Mouse (Mus musculus): ENCODE results near the gene Irf5. TPM values are rescaled to one million over a fixed set of nuclear protein-coding genes. Genes with fewer than 3 reads are reported as not detected.

Irf5 gene
- polyA plus RNA-seq, 1 experiment from 2014 or later: 2.7 TPM

- H3K9ac ChIP-seq (replicated peaks): no peak overlapping the region
- H3K4me2 ChIP-seq (replicated peaks): no peak overlapping the region
- peaks cover 70% of the 10 kb centered on the region for H3K27me3 ChIP-seq
- ATAC-seq (ENCODE audit: low FRiP score, low read depth): no peak
- H3K36me3 ChIP-seq: no peaks in the 10 kb centered on the region
- H3K4me3 ChIP-seq: no peak overlapping the region
- H3K9me3 ChIP-seq: peaks cover 3% of the 10 kb centered on the region; the same call in 1 of the 2 replicates
- H3K4me1 ChIP-seq: peaks cover 21% of the 10 kb centered on the region
- H3K27ac ChIP-seq (replicated peaks): no peak overlapping the region
- 36% methylated on average over 13 of the region's 13 CpGs for WGBS
Measured at GRCm38 (mm10) chr6:29528561-29529443, 2.4 kb downstream of the Irf5 start.

DNA sequence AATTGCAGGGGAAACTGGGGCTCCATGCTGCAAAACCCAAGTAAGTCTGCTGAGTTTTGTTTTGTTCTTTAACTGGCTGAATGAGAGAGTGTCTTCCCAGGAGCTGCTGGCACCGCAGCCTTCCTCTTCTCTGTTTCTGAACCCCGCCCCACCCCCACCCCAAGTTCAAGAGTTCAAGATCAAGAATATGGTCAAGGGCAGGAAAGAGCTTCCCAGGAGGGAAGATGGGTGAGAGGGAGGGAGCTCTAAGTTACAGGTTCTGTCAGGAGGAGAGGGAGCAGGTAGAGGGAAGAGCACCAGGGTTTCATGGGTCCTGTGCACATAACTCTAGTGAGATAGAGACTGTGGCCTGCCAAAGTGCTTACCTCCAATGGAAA lies 3.0 kb downstream of the Irf5 start:
- H3K9me3 ChIP-seq: peaks cover 3% of the 10 kb centered on the region; the same call in 1 of the 2 replicates
- H3K36me3 ChIP-seq: no peaks in the 10 kb centered on the region
- H3K4me3 ChIP-seq: no peak overlapping the region
- WGBS: 45% methylated on average over 2 of the region's 2 CpGs
- H3K27ac ChIP-seq (replicated peaks): no peak overlapping the region
- peaks cover 64% of the 10 kb centered on the region for H3K27me3 ChIP-seq
- H3K9ac ChIP-seq (replicated peaks): no peak overlapping the region
- peaks cover 21% of the 10 kb centered on the region for H3K4me1 ChIP-seq
- no peak overlapping the region for H3K4me2 ChIP-seq (replicated peaks)
- no peak for ATAC-seq (ENCODE audit: low FRiP score, low read depth)

DNA sequence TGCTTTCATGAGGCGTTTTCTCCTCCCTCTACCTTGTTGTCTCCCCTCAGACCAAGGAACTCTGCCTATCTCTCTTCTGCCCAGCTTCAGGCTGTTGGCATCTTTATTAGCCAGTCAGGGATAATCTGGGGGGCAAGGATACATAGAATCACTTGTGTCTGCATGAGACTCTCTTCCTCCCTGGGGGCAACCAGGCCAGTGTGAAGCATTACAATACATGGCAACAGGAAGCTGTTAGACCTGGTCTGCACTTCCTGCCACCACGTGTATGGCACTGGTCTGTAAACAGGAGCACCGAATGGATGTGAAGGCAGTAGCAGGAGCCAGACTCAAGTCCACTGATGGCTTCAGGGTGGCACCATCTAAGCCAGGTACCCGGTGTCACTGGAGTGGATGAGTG lies 3.6 kb downstream of the Irf5 start:
- WGBS: 65% methylated on average over 4 of the region's 4 CpGs
- Histone ChIP-seq H3K27me3 (peaks cover 63% of the 10 kb centered on the region), H3K36me3 (no peaks in the 10 kb centered on the region), H3K9ac (replicated peaks) (no peak overlapping the region), H3K4me1 (peaks cover 21% of the 10 kb centered on the region), H3K4me2 (replicated peaks) (no peak overlapping the region), H3K9me3 (peaks cover 3% of the 10 kb centered on the region; the same call in 1 of the 2 replicates), H3K4me3 (no peak overlapping the region), H3K27ac (replicated peaks) (no peak overlapping the region)
- ATAC-seq (ENCODE audit: low FRiP score, low read depth): no peak

DNA sequence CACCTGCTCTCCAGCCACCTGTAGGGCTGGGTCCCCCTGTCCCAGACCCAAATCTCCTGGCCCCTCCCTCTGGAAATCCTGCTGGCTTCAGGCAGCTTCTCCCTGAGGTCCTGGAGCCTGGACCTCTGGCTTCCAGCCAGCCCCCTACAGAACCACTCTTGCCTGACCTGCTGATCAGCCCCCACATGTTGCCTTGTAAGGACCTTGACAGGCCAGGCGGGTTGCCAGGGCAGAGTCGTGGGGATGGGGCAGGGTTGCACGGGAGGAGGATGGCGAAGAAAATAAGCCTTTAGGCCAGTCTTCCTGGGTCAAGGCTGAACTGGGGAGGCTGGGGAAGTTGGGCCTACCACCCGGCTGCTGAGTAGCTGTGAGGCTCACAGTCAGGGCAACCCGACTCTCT lies 8.9 kb downstream of the Irf5 start:
- Histone ChIP-seq H3K27me3 (peaks cover 12% of the 10 kb centered on the region), H3K27ac (replicated peaks) (no peak overlapping the region), H3K36me3 (peaks cover 17% of the 10 kb centered on the region), H3K4me1 (no peaks in the 10 kb centered on the region), H3K9me3 (no peaks in the 10 kb centered on the region), H3K4me2 (replicated peaks) (no peak overlapping the region), H3K4me3 (no peak overlapping the region), H3K9ac (replicated peaks) (no peak overlapping the region)
- no peak for ATAC-seq (ENCODE audit: low FRiP score, low read depth)
- WGBS: 85% methylated on average over 6 of the region's 6 CpGs

- peaks cover 28% of the 10 kb centered on the region for H3K36me3 ChIP-seq
- H3K4me3 ChIP-seq: no peak overlapping the region
- WGBS: 75% methylated on average over 4 of the region's 4 CpGs
- H3K9me3 ChIP-seq: no peaks in the 10 kb centered on the region
- no peak for ATAC-seq (ENCODE audit: low FRiP score, low read depth)
- no peaks in the 10 kb centered on the region for H3K27me3 ChIP-seq
- no peak overlapping the region for H3K4me2 ChIP-seq (replicated peaks)
- no peaks in the 10 kb centered on the region for H3K4me1 ChIP-seq
- H3K9ac ChIP-seq (replicated peaks): no peak overlapping the region
- no peak overlapping the region for H3K27ac ChIP-seq (replicated peaks)
Measured at GRCm38 (mm10) chr6:29536651-29537193, 10.3 kb downstream of the Irf5 start.

GRCm38 (mm10) chr6:29537221-29537620 lies 10.8 kb downstream of the Irf5 start:
- WGBS: 81% methylated on average over 3 of the region's 3 CpGs
- Histone ChIP-seq H3K4me2 (replicated peaks) (no peak overlapping the region), H3K27ac (replicated peaks) (no peak overlapping the region), H3K9ac (replicated peaks) (no peak overlapping the region), H3K4me3 (no peak overlapping the region), H3K4me1 (no peaks in the 10 kb centered on the region), H3K27me3 (no peaks in the 10 kb centered on the region), H3K9me3 (no peaks in the 10 kb centered on the region), H3K36me3 (peaks cover 33% of the 10 kb centered on the region)
- no peak for ATAC-seq (ENCODE audit: low FRiP score, low read depth)

DNA sequence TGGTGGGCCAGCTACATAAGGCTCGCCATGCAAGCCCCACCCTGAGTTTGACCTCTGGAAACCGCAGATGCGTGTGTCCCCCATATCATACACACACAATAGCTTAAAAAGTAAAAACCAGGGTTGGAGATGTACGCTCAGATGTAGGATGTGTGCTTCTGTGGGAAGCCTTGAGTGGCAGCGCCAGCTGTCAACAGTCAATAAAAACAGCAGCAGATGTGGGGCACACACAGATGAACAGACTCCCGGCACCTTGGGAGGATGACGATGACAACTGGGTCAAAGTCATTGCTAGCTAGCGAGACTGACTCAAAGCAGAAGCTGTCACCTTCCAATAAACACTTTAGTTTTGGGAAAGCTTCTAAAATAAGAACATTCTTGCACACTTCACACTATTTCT lies 13.1 kb downstream of the Irf5 start:
- Histone ChIP-seq H3K9ac (replicated peaks) (no peak overlapping the region), H3K27me3 (no peaks in the 10 kb centered on the region), H3K27ac (replicated peaks) (no peak overlapping the region), H3K9me3 (no peaks in the 10 kb centered on the region), H3K36me3 (peaks cover 50% of the 10 kb centered on the region), H3K4me3 (no peak overlapping the region), H3K4me2 (replicated peaks) (no peak overlapping the region), H3K4me1 (no peaks in the 10 kb centered on the region)
- 95% methylated on average over 8 of the region's 8 CpGs for WGBS
- ATAC-seq (ENCODE audit: low FRiP score, low read depth): no peak

- H3K4me3 ChIP-seq: no peak overlapping the region
- no peaks in the 10 kb centered on the region for H3K4me1 ChIP-seq
- no peak overlapping the region for H3K4me2 ChIP-seq (replicated peaks)
- H3K36me3 ChIP-seq: peaks cover 57% of the 10 kb centered on the region
- no peak for ATAC-seq (ENCODE audit: low FRiP score, low read depth)
- no peaks in the 10 kb centered on the region for H3K27me3 ChIP-seq
- H3K9ac ChIP-seq (replicated peaks): no peak overlapping the region
- H3K9me3 ChIP-seq: no peaks in the 10 kb centered on the region
- 75% methylated on average over 6 of the region's 6 CpGs for WGBS
- no peak overlapping the region for H3K27ac ChIP-seq (replicated peaks)
Measured at GRCm38 (mm10) chr6:29540223-29540622, 13.8 kb downstream of the Irf5 start.

DNA sequence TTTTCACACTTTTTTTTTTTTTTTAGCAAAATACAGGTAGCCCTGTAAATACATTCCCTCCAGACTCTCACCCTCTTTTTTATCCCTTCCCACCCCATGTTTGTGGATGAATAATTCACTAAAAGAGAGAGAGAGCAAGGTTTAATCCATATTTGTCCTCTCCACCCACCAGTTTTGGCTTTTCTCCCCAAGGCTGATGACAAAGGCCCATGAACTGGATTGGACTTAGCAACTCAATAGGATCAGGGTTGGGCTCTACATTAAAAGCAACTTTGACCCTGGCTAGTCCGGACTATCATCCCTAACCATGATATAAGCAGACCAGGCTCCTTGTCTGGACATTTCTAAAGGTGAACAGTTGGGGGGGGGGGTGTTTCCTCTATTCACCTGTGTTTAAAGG lies 14.5 kb downstream of the Irf5 start:
- Histone ChIP-seq H3K4me1 (no peaks in the 10 kb centered on the region), H3K4me3 (no peak overlapping the region), H3K4me2 (replicated peaks) (no peak overlapping the region), H3K27me3 (no peaks in the 10 kb centered on the region), H3K27ac (replicated peaks) (no peak overlapping the region), H3K9ac (replicated peaks) (no peak overlapping the region), H3K36me3 (peaks cover 64% of the 10 kb centered on the region), H3K9me3 (no peaks in the 10 kb centered on the region)
- ATAC-seq (ENCODE audit: low FRiP score, low read depth): no peak
- 100% methylated on average over 1 of the region's 1 CpGs for WGBS

DNA sequence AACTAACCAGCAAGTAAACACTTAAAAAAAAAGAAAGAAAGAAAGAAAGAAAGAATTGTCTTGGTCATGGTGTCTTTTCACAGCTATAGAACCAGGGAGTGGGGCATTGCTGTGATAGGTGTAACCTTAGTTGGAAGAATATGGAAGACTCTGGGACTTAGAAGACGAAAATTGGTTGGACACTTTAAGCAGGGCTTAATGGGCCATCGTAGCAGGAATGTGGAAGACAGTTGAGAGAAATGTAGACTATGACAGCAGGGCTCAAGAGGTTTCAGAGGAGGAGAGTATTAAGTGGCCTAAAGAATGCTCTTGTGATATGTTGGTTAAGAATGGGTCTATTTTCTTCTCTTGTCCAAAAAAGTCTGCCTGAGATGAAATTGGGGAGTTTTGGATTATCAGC lies 19.2 kb downstream of the Irf5 start:
- H3K9me3 ChIP-seq: no peaks in the 10 kb centered on the region
- no peak overlapping the region for H3K4me2 ChIP-seq (replicated peaks)
- no peak overlapping the region for H3K9ac ChIP-seq (replicated peaks)
- no peaks in the 10 kb centered on the region for H3K4me1 ChIP-seq
- peaks cover 82% of the 10 kb centered on the region for H3K36me3 ChIP-seq
- no peaks in the 10 kb centered on the region for H3K27me3 ChIP-seq
- 96% methylated on average over 2 of the region's 2 CpGs for WGBS
- ATAC-seq (ENCODE audit: low FRiP score, low read depth): no peak
- H3K4me3 ChIP-seq: no peak overlapping the region
- H3K27ac ChIP-seq (replicated peaks): no peak overlapping the region

DNA sequence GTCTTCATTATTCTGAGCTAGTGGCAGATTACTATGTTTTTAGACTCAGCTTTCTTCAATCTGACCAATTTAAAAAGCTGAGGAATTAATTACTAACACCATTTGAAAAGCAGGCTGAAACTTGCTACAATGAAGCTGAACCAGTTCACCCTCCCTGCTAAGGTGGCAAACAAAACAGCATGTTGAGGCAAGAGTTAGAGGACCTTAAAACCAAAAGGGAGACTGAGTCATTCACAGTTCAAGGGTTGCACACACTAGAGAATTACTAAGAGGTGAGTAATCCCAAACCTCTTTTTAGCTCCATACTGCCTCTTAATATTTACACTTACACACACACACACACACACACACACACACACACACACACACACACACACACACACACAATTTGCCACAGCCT lies 21.2 kb downstream of the Irf5 start:
- no peaks in the 10 kb centered on the region for H3K27me3 ChIP-seq
- no peak for ATAC-seq (ENCODE audit: low FRiP score, low read depth)
- no peak overlapping the region for H3K27ac ChIP-seq (replicated peaks)
- H3K9me3 ChIP-seq: no peaks in the 10 kb centered on the region
- H3K4me3 ChIP-seq: no peak overlapping the region
- no peak overlapping the region for H3K4me2 ChIP-seq (replicated peaks)
- no peak overlapping the region for H3K9ac ChIP-seq (replicated peaks)
- peaks cover 84% of the 10 kb centered on the region for H3K36me3 ChIP-seq
- H3K4me1 ChIP-seq: no peaks in the 10 kb centered on the region

DNA sequence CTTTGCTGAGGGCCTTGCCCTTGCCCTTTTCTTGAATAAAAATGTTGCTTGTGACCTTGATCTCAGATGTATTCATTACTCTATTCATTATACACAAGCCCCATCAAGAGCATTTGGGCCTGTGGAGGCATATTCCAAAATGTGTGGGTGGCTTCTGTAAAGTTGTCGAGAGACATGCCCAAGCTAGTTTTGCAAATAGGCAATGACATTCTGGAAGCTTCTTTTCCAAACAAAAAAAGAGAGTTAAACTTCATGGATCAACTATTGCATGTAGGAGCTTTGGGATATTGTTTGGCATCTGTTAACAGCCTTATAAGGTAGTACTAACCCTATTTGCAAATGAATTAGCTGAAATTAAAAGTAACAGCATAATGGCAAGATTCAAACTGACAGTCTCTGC lies 21.7 kb downstream of the Irf5 start:
- no peaks in the 10 kb centered on the region for H3K27me3 ChIP-seq
- H3K9ac ChIP-seq (replicated peaks): no peak overlapping the region
- H3K9me3 ChIP-seq: no peaks in the 10 kb centered on the region
- no peak overlapping the region for H3K4me2 ChIP-seq (replicated peaks)
- WGBS: 95% methylated on average over 1 of the region's 1 CpGs
- H3K4me1 ChIP-seq: no peaks in the 10 kb centered on the region
- no peak overlapping the region for H3K27ac ChIP-seq (replicated peaks)
- no peak overlapping the region for H3K4me3 ChIP-seq
- no peak for ATAC-seq (ENCODE audit: low FRiP score, low read depth)
- H3K36me3 ChIP-seq: peaks cover 84% of the 10 kb centered on the region

Data from midbrain, embryonic 12.5 days (tissue).